Mouse (Mus musculus): ENCODE data around the gene Ahrr. TPM values are rescaled to one million over a fixed set of nuclear protein-coding genes. Genes with fewer than 3 reads are reported as not detected.

Ahrr gene
- polyA plus RNA-seq (2015; fragmentation: Nextera tagmentation; extraction: Ambion mirVana), result 0.69 and 1.1 TPM in 2 replicates

DNA sequence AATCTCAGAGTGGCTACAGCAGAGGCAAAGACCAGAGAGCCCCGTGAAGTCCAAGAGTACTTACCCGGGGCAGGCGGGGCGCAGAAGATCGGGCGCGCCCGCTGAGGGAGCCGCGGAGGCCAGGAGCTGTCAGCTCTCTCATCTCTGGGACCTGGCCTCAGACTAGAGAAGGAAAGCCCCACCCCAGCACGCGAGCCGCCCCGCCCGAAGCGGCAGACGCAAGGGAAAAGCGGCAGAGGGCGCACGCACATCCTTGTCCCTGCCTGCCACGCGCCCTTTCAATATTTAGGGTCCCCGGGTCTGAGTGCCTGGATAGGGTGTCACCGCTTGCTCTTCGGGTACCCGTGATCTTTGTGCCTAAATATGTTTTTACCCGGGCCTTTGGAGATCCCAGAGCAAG is at the start of gene Ahrr:
Ahrr (minus strand) TSS at position 165 of the 400 bp plus-strand sequence.

DNA sequence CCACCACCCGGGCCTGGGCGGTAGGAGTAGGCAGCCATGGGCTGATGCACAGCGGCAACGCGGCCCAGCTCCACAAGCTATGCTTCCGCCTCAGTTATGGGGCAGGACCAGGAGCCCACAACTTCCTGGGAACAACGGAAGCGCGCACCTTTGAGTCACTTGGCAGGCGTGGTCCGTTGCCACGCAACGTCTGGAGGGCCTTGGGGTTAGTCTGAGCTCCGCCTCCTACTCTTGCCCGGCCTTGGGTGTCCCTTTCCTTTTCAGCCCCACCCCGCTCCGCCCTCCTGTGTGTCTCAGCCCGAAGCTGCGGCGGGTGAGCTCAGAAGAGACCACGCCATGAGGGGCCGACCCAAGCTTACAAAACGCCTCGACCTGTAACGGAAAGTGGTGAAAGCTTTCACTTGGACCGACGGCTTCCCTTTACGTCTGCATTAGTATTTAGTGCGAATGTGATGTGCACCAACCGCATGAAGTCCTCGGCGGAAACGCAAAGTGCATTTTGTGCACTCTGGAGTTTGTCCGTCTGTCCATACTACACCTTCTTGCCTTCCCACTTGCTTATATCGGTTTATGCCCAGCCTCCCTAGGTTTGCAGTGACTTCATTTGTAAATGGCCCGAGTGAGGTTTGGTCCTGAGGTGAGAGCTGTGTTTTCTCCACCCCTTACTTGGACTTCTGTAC is 25.2 kb upstream of the Ahrr start, which contains the start of gene Pdcd6:
Pdcd6 (minus strand) TSS at position 411 of the 680 bp plus-strand sequence.

GRCm38 (mm10) chr13:74208317-74208985 is 83.7 kb downstream of the Ahrr start, which contains the start of gene Exoc3:
Gene Exoc3 (minus strand): TSS chr13:74208732.

Other genes with a start within 250 kb of the Ahrr start
- 6.5 and 8.9 TPM in 2 replicates for gene Cep72, start 230.0 kb downstream of the Ahrr start, polyA plus RNA-seq (2015; fragmentation: Nextera tagmentation; extraction: Ambion mirVana)
- gene Slc9a3, start 170.9 kb downstream of the Ahrr start, polyA plus RNA-seq (2015; fragmentation: Nextera tagmentation; extraction: Ambion mirVana), result 0.11 TPM in 1 of 2 replicates, not detected in the other
- gene Exoc3, start 83.6 kb downstream of the Ahrr start, polyA plus RNA-seq (2015; fragmentation: Nextera tagmentation; extraction: Ambion mirVana), result 38.8 and 53.0 TPM in 2 replicates
- 213 and 266 TPM in 2 replicates for gene Pdcd6, start 25.2 kb upstream of the Ahrr start, polyA plus RNA-seq (2015; fragmentation: Nextera tagmentation; extraction: Ambion mirVana)
- gene Sdha, start 57.9 kb upstream of the Ahrr start, polyA plus RNA-seq (2015; fragmentation: Nextera tagmentation; extraction: Ambion mirVana), result 147 and 300 TPM in 2 replicates
- 35.2 and 45.2 TPM in 2 replicates for gene Ccdc127, start 58.0 kb upstream of the Ahrr start, polyA plus RNA-seq (2015; fragmentation: Nextera tagmentation; extraction: Ambion mirVana)
- gene Lrrc14b, start 71.7 kb upstream of the Ahrr start, polyA plus RNA-seq (2015; fragmentation: Nextera tagmentation; extraction: Ambion mirVana), result not detected in 2 replicates
- 3.6 and 4.3 TPM in 2 replicates for gene Zfp72, start 98.5 kb upstream of the Ahrr start, polyA plus RNA-seq (2015; fragmentation: Nextera tagmentation; extraction: Ambion mirVana)
- gene Ftl1-ps1, start 107.4 kb upstream of the Ahrr start, polyA plus RNA-seq (2015; fragmentation: Nextera tagmentation; extraction: Ambion mirVana), result 130 and 144 TPM in 2 replicates
- 18.4 and 21.9 TPM in 2 replicates for gene Zfp825, start 201.7 kb upstream of the Ahrr start, polyA plus RNA-seq (2015; fragmentation: Nextera tagmentation; extraction: Ambion mirVana)

All from adrenal gland, postnatal 0 days (tissue).